Mouse (Mus musculus) forebrain, embryonic 16.5 days (tissue): ENCODE data around the gene Metrnl. TPM values are rescaled to one million over a fixed set of nuclear protein-coding genes. Genes with fewer than 3 reads are reported as not detected.

ENCODE experiments used
- ATAC-seq: fragments of 200-750 bp; cut with Nextera tagmentation; 2 replicates; pipeline ENCODE4 v1.8.0; 2017; ENCODE audit warnings: mild to moderate bottlenecking, moderate library complexity
- H3K27ac ChIP-seq: fragments of 300-500 bp; sonication (generic); 2 replicates; pipeline ENCODE4 v1.5.1; 2014; ENCODE audit warnings: low read length, control low read depth
- H3K27me3 ChIP-seq: fragments of 300-500 bp; sonication (generic); replicated peaks from 2 replicates; pipeline ENCODE4 v1.6.1; 2014; ENCODE audit warnings: low read length; ENCODE audit not compliant: control insufficient read depth, insufficient read depth
- H3K36me3 ChIP-seq: fragments of 300-500 bp; sonication (generic); 2 replicates; pipeline ENCODE4 v1.6.1; 2014; ENCODE audit not compliant: control insufficient read depth, insufficient read depth
- H3K4me1 ChIP-seq: fragments of 300-500 bp; sonication (generic); replicated peaks from 2 replicates; pipeline ENCODE4 v1.6.1; 2014; ENCODE audit warnings: low read length; ENCODE audit not compliant: control insufficient read depth, insufficient read depth
- H3K4me2 ChIP-seq: fragments of 300-500 bp; sonication (generic); 2 replicates; pipeline ENCODE4 v1.6.1; 2014; ENCODE audit warnings: mild to moderate bottlenecking, low read length, control low read depth
- H3K4me3 ChIP-seq: fragments of 300-500 bp; sonication (generic); replicated peaks from 2 replicates; pipeline ENCODE4 v1.5.1; 2014; ENCODE audit warnings: mild to moderate bottlenecking, low read length, control low read depth
- H3K9ac ChIP-seq: fragments of 300-500 bp; sonication (generic); replicated peaks from 2 replicates; pipeline ENCODE4 v1.6.1; 2014; ENCODE audit warnings: low read depth, low read length, control low read depth
- H3K9me3 ChIP-seq: fragments of 300-500 bp; sonication (generic); 2 replicates; pipeline ENCODE4 v1.6.1; 2016; ENCODE audit warnings: low read length; ENCODE audit not compliant: control insufficient read depth
- WGBS: fragments of 180-500 bp; shearing (Covaris S2); extraction: QIAGEN DNeasy Blood & Tissue Kit; methylation state at CpG from one replicate; pipeline ENCODE4 v1.1.7; 2014; 5-methylcytosine and 5-hydroxymethylcytosine counted together
- polyA plus RNA-seq: library from polyadenylated mRNA; unstranded; fragments of >200 nt; fragmentation: Nextera tagmentation; extraction: Ambion mirVana; gene quantifications from 2 replicates; pipeline ENCODE4 v1.2.1, GENCODE M21; 2015

Gene Metrnl
- polyA plus RNA-seq, 1 experiment from 2014 or later: 6.0 TPM

DNA sequence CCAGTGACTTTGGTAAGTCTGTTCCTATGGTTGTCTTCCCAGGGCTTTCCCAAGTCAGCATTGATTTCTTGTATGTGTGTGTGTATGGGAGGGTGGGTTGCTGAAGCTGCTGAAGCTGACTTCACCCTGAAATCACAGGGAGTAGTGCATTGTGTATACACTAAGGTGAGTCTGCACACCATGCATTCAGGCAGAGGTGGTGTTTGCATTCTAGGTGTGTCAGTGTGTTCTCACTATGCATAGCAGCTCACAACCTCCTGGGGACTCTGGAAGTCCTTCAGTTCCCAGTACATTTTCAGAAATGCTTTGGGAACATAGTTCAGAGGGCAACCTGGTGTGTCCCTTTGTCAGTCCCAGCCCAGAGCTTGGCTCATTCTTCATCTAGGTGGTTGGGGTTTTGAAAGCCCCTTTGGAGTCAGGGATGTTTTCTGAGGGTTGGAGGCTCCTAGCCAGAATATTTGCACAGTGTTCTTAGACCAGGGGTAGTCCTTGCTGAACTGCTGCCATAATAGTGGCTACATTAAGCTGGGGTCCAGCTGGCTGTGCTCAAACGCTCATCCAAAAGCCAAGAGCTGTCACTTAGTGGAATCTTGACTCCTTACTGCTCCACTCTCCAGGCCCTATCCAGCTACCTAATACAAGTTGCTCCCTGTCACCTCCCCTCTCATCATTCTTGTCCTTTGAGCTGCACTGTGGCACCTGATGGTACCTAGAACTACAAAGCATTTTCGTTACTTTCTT, 13.6 kb downstream of the Metrnl start:
- ATAC-seq: no peak
- 91% methylated on average over 2 of the region's 2 CpGs for WGBS
- Histone ChIP-seq H3K9me3 (no peaks in the 10 kb centered on the region), H3K27me3 (no peaks in the 10 kb centered on the region), H3K27ac (no peak overlapping the region), H3K4me3 (no peak overlapping the region), H3K4me1 (no peaks in the 10 kb centered on the region), H3K9ac (no peak overlapping the region), H3K4me2 (no peak overlapping the region), H3K36me3 (no peaks in the 10 kb centered on the region)

DNA sequence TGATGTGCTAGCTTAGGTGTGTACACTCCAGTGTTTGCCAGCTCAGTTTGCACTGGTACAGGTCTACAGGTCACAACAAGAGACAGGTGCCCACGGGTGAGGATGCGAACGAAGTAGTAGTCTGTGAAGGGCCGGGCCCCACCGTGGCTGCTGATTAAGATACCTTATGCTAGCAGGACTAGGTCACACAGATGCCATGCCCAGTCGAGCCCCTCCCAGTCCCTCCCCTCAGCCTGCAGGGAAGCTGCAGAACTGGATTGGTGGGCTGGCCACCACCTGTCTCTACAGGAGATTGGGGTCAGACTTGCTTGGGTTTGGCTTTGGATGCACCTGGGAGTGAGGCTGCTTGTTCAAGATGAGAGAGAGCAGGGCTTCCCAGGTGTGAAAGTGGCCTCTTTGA, 16.4 kb downstream of the Metrnl start:
- Histone ChIP-seq H3K4me3 (no peak overlapping the region), H3K4me2 (no peak overlapping the region), H3K9ac (no peak overlapping the region), H3K4me1 (no peaks in the 10 kb centered on the region), H3K9me3 (no peaks in the 10 kb centered on the region), H3K36me3 (no peaks in the 10 kb centered on the region), H3K27ac (no peak overlapping the region), H3K27me3 (no peaks in the 10 kb centered on the region)
- WGBS: 65% methylated on average over 6 of the region's 6 CpGs
- no peak for ATAC-seq

GRCm38 (mm10) chr11:121720752-121721151, 19.4 kb downstream of the Metrnl start:
- Histone ChIP-seq H3K9me3 (no peaks in the 10 kb centered on the region), H3K4me2 (no peak overlapping the region), H3K4me1 (no peaks in the 10 kb centered on the region), H3K4me3 (no peak overlapping the region), H3K36me3 (no peaks in the 10 kb centered on the region), H3K27me3 (no peaks in the 10 kb centered on the region), H3K27ac (no peak overlapping the region), H3K9ac (no peak overlapping the region)
- ATAC-seq: no peak
- 94% methylated on average over 3 of the region's 3 CpGs for WGBS

- 79% methylated on average over 2 of the region's 2 CpGs for WGBS
- Histone ChIP-seq H3K27ac (no peak overlapping the region), H3K4me2 (no peak overlapping the region), H3K27me3 (no peaks in the 10 kb centered on the region), H3K4me3 (no peak overlapping the region), H3K4me1 (no peaks in the 10 kb centered on the region), H3K9me3 (no peaks in the 10 kb centered on the region), H3K9ac (no peak overlapping the region), H3K36me3 (no peaks in the 10 kb centered on the region)
- ATAC-seq: no peak
These were observed 21.1 kb downstream of the Metrnl start for GRCm38 (mm10) chr11:121722434-121722833.

DNA sequence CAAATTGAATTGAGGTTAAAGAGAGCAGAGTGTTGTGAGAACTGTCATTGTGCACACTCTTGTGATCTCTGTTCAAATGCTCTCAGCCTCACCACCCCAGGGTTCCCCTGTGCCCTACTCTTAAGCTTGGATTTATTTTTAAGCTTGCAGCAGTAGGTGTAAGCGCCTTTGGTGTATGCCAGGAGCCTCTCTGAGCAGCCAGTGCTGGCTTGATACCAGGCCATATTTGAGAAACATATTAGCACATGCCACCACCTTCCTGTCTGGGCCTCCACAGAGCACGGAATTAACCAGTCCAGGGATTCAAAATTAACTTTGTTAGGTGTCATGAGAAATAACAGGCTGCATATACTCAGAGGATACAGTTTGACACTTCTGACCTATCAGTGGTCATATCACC, 25.3 kb downstream of the Metrnl start:
- no peaks in the 10 kb centered on the region for H3K9me3 ChIP-seq

GRCm38 (mm10) chr11:121734184-121734583, 32.8 kb downstream of the Metrnl start:
- WGBS: 79% methylated on average over 1 of the region's 1 CpGs
- Histone ChIP-seq H3K9ac (no peak overlapping the region), H3K4me2 (no peak overlapping the region), H3K4me3 (no peak overlapping the region), H3K4me1 (no peaks in the 10 kb centered on the region), H3K27me3 (no peaks in the 10 kb centered on the region), H3K36me3 (no peaks in the 10 kb centered on the region), H3K9me3 (no peaks in the 10 kb centered on the region), H3K27ac (no peak overlapping the region)
- no peak for ATAC-seq

More for the DNA sequence above, 25.3 kb downstream of the Metrnl start:
- no peak overlapping the region for H3K27ac ChIP-seq
- H3K9ac ChIP-seq: no peak overlapping the region
- no peak overlapping the region for H3K4me3 ChIP-seq
- no peaks in the 10 kb centered on the region for H3K4me1 ChIP-seq
- WGBS: 74% methylated on average over 2 of the region's 2 CpGs
- ATAC-seq: no peak
- H3K36me3 ChIP-seq: no peaks in the 10 kb centered on the region
- no peaks in the 10 kb centered on the region for H3K27me3 ChIP-seq
- no peak overlapping the region for H3K4me2 ChIP-seq

DNA sequence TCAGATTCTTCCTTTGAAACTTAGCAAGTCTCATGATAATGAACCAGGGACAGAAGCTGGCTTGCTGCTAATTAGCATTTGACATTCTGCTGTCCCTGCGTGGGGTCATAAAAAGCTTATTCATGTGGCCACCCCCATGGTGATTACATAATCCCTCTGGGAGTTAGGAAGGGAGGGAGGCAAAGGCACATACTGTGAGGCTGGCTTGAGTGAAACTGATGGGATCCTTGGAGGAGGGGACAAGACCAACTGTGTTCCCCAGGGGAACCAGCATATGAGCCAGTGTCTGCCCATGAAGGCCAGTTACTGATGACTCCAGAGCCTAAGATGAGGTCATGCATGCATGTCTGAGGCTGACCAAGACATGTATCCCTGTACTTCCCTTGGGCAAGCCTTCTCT, 33.5 kb downstream of the Metrnl start:
- no peaks in the 10 kb centered on the region for H3K9me3 ChIP-seq
- WGBS: 7% methylated on average over 1 of the region's 1 CpGs
- H3K4me2 ChIP-seq: no peak overlapping the region
- H3K4me3 ChIP-seq: no peak overlapping the region
- ATAC-seq: no peak
- no peak overlapping the region for H3K9ac ChIP-seq
- no peak overlapping the region for H3K27ac ChIP-seq
- no peaks in the 10 kb centered on the region for H3K4me1 ChIP-seq
- H3K36me3 ChIP-seq: no peaks in the 10 kb centered on the region
- H3K27me3 ChIP-seq: no peaks in the 10 kb centered on the region

DNA sequence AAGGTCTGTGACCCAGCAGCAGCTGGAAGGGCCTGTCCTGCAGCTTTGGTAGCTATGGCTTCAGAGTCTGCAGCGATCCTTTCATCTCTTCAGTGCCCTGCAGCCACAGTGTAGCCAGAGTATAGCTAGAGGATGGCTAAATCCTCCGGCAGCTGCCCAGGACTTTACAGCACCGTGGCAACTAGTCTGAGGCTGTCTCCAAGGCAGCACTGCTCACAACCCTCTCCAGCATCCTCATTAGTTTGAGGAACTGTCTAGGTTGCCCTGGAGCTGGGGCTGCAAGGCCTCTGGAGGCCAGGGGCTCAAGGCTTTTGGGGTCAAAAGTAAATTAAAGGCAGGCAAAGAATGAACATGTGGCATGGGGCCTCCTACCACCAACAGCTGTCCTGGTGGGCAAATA, 37.3 kb downstream of the Metrnl start:
- no peak overlapping the region for H3K27ac ChIP-seq
- no peak for ATAC-seq
- H3K4me2 ChIP-seq: no peak overlapping the region
- no peaks in the 10 kb centered on the region for H3K9me3 ChIP-seq
- H3K9ac ChIP-seq: no peak overlapping the region
- H3K4me3 ChIP-seq: no peak overlapping the region
- H3K4me1 ChIP-seq: no peaks in the 10 kb centered on the region
- H3K27me3 ChIP-seq: no peaks in the 10 kb centered on the region
- H3K36me3 ChIP-seq: no peaks in the 10 kb centered on the region
- WGBS: 53% methylated on average over 3 of the region's 3 CpGs

DNA sequence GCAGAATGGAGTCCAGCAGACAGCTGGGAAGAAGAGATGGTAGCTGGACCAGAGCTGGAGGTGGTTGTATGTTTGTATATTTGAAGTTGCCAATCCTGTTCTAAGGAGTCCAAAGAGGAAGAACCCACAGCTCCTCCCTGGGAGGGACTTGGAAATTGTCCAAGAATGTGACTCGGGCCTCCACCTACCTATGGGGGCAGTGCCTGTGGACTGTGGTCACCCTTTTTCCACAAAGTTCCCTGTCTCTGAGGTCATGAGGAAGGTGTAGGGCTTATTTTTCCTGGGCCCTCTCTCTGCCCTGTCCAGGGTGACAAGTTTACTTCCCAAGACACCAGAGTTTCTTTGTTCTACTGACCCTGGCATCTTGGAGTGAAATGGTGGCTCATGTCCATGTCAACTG, 39.6 kb downstream of the Metrnl start:
- H3K4me2 ChIP-seq: no peak overlapping the region
- no peaks in the 10 kb centered on the region for H3K36me3 ChIP-seq
- no peak overlapping the region for H3K4me3 ChIP-seq
- no peak overlapping the region for H3K9ac ChIP-seq
- 56% methylated on average over 1 of the region's 1 CpGs for WGBS
- no peaks in the 10 kb centered on the region for H3K27me3 ChIP-seq
- H3K9me3 ChIP-seq: no peaks in the 10 kb centered on the region
- no peak for ATAC-seq
- H3K4me1 ChIP-seq: no peaks in the 10 kb centered on the region
- no peak overlapping the region for H3K27ac ChIP-seq

DNA sequence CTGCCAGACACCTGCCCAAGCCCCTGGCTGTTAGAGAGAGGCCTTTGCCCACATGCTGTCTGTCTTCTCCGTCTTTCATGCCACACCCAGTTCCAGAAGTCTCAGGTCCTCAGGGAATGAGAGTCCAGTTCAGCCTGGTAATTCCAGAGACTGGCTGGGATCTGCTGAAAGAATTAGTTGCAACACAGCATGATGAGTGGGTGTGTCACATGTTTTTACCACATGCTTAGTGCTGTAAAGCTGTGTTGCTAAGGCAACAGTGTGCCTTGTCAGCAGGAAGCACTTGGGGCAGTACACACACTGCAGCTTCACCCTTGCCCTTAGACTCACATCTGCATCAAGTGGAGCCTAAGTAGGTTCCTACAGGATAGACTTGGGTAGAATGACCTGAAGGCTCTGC, 40.1 kb downstream of the Metrnl start:
- H3K9me3 ChIP-seq: no peaks in the 10 kb centered on the region
- H3K4me2 ChIP-seq: no peak overlapping the region
- H3K27me3 ChIP-seq: no peaks in the 10 kb centered on the region
- no peaks in the 10 kb centered on the region for H3K36me3 ChIP-seq
- H3K4me3 ChIP-seq: no peak overlapping the region
- no peak overlapping the region for H3K9ac ChIP-seq
- H3K4me1 ChIP-seq: no peaks in the 10 kb centered on the region
- ATAC-seq: no peak
- no peak overlapping the region for H3K27ac ChIP-seq
- WGBS: 70% methylated on average over 1 of the region's 1 CpGs
